Mouse (Mus musculus) mouse trophoblast stem cell (cell line): ENCODE results near the gene Arhgef17.
"Not testable (repeated sequence)": the region's sequence is repeated elsewhere in the genome, so short reads cannot be mapped to it uniquely, and the experiment has no call there.

ENCODE experiments used
- in situ Hi-C, 2 experiments: fragments of 300-500 bp; cut with MseI, MboI; formaldehyde crosslinking; loops; 2 replicates in 1 of 2; 3 replicates in 1 of 2; pipeline ENCODE4 v1.15.1; 2025

Gene Arhgef17

GRCm38 (mm10) chr7:100847131-100847530, 84.8 kb downstream of the Arhgef17 start:
- in situ Hi-C loops, result no loop called here

GRCm38 (mm10) chr7:100846033-100846432, 85.9 kb downstream of the Arhgef17 start:
- in situ Hi-C loops, result not testable (repeated sequence)

- in situ Hi-C loops, result no loop called here
Measured at GRCm38 (mm10) chr7:100845412-100845811, 86.5 kb downstream of the Arhgef17 start.

GRCm38 (mm10) chr7:100845026-100845400, 86.9 kb downstream of the Arhgef17 start:
- in situ Hi-C loops, result no loop called here

- in situ Hi-C loops, result no loop called here
Measured at GRCm38 (mm10) chr7:100844385-100845025, 87.4 kb downstream of the Arhgef17 start.

GRCm38 (mm10) chr7:100843866-100844265, 88.0 kb downstream of the Arhgef17 start:
- in situ Hi-C loops, result no loop called here

GRCm38 (mm10) chr7:100842175-100842574, 89.7 kb downstream of the Arhgef17 start:
- in situ Hi-C loops, result no loop called here

GRCm38 (mm10) chr7:100841608-100842007, 90.3 kb downstream of the Arhgef17 start:
- in situ Hi-C loops, result no loop called here

GRCm38 (mm10) chr7:100840906-100841305, 91.0 kb downstream of the Arhgef17 start:
- in situ Hi-C loops, result no loop called here

GRCm38 (mm10) chr7:100839632-100840402, 92.1 kb downstream of the Arhgef17 start:
- in situ Hi-C loops, result no loop called here

GRCm38 (mm10) chr7:100837701-100838100, 94.2 kb downstream of the Arhgef17 start:
- in situ Hi-C loops, result no loop called here

GRCm38 (mm10) chr7:100836657-100837056, 95.2 kb downstream of the Arhgef17 start:
- in situ Hi-C loops, result no loop called here

GRCm38 (mm10) chr7:100835711-100836110, 96.2 kb downstream of the Arhgef17 start:
- in situ Hi-C loops, result no loop called here

- in situ Hi-C loops, result no loop called here
Measured at GRCm38 (mm10) chr7:100835168-100835567, 96.7 kb downstream of the Arhgef17 start.

- in situ Hi-C loops, result no loop called here
Measured at GRCm38 (mm10) chr7:100833859-100834258, 98.0 kb downstream of the Arhgef17 start.

GRCm38 (mm10) chr7:100828549-100828948, 103.4 kb downstream of the Arhgef17 start:
- in situ Hi-C loops, result no loop called here

- in situ Hi-C loops, result no loop called here
Measured at GRCm38 (mm10) chr7:100824661-100825060, 107.2 kb downstream of the Arhgef17 start.
